Mouse (Mus musculus): ENCODE data around the gene Gas2. TPM values are rescaled to one million over a fixed set of nuclear protein-coding genes. Genes with fewer than 3 reads are reported as not detected.
A peak's percentile ranks its signal among the peaks of the same experiment; 100 is the strongest.

Gene Gas2
- polyA plus RNA-seq, 1 experiment from 2014 or later, result 17.3 TPM

DNA sequence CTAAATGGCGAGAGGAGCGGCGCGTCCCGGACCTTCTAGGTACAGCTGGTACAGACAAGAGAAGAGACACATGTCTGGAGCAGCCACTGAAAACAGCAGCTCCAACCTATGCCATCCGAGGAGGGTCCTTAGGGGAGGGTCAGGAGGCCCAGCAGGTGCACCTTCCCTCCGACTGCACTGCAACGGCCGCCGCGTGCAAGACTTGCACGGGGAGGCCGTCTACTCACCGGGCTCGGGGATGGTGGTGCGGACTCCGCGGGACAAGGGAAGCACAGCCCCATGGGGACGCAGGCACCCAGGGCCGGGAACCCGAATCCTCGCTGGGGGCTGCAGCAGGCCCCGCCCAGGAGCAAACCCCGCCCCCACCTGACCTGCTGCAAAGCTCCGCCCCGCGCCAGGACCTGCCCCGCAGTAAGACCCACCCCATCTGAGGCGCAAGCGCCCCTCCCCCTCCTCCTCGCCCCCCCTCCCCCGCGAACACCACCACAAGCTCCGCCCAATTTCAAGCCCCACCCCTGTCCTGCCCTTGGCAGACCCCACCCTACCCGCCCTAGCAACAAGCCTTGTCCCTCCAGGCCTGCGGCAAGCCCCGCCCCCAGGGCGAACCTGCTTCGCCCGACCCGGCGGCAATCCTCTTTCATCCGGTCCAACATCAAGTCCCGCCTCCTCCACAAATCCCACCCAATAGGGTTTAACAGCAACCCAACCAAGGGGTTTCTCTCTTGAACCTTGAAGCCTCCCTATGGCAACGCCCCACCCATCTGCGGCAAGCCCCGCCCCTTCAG, 143.9 kb downstream of the Gas2 start, which contains the start of gene Svip:
Gene Svip (minus strand): TSS at position 508 of the 785 bp plus-strand sequence.
- under 1% methylated on average over 37 of the region's 47 CpGs for WGBS
- peak within 1 kb of the TSS; percentile 79 for H3K4me3 ChIP-seq (ENCODE audit: low read depth, low read length)
- H3K4me1 ChIP-seq (ENCODE audit: control insufficient read depth, insufficient read depth, low read length), result peaks cover 6% of the 10 kb centered on the region
- H3K9me3 ChIP-seq (replicated peaks; ENCODE audit: control insufficient read depth, low read length, poor library complexity, severe bottlenecking), result no peaks in the 10 kb centered on the region
- peak; percentile 96 for ATAC-seq
- no peaks in the 10 kb centered on the region for H3K27me3 ChIP-seq (ENCODE audit: control insufficient read depth, insufficient read depth, low read depth, low read length)
- H3K27ac ChIP-seq (ENCODE audit: low read length), result peak within 1 kb of the TSS; percentile 85
- no peaks in the 10 kb centered on the region for H3K36me3 ChIP-seq (ENCODE audit: control insufficient read depth, insufficient read depth, low read length)
- H3K4me2 ChIP-seq (ENCODE audit: low read length), result peak within 1 kb of the TSS; percentile 74
- peak within 1 kb of the TSS; percentile 84 for H3K9ac ChIP-seq (ENCODE audit: low read depth, low read length)

DNA sequence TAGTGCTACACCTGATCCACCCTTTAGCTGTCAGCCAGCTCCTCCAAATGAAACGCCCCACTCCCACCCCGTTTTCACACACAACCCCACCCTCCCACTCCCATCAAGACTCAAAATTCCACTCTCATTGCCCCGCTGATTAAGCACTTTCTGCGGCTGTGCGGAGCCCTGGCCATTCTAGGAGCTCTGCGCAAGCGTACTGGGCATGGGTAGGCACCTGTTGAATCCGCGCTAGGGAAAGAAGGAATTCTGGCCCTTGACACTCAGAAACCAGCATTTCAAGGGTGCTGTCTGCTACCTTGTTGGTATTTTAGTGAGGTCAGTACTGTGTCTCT, 144.4 kb downstream of the Gas2 start:
- H3K36me3 ChIP-seq (ENCODE audit: control insufficient read depth, insufficient read depth, low read length), result no peaks in the 10 kb centered on the region
- WGBS, result 1% methylated on average over 9 of the region's 9 CpGs
- peak overlapping the region; percentile 79 for H3K4me3 ChIP-seq (ENCODE audit: low read depth, low read length)
- peak overlapping the region; percentile 74 for H3K4me2 ChIP-seq (ENCODE audit: low read length)
- ATAC-seq, result peak; percentile 88; the same call in 1 of the 2 replicates
- peak overlapping the region; percentile 48; the same call in 1 of the 2 replicates for H3K9ac ChIP-seq (ENCODE audit: low read depth, low read length)
- H3K9me3 ChIP-seq (replicated peaks; ENCODE audit: control insufficient read depth, low read length, poor library complexity, severe bottlenecking), result no peaks in the 10 kb centered on the region
- no peaks in the 10 kb centered on the region for H3K27me3 ChIP-seq (ENCODE audit: control insufficient read depth, insufficient read depth, low read depth, low read length)
- H3K4me1 ChIP-seq (ENCODE audit: control insufficient read depth, insufficient read depth, low read length), result peaks cover 6% of the 10 kb centered on the region
- H3K27ac ChIP-seq (ENCODE audit: low read length), result no peak overlapping the region; the same call in 1 of the 2 replicates

- ATAC-seq, result no peak
- Histone ChIP-seq H3K36me3 (ENCODE audit: control insufficient read depth, insufficient read depth, low read length) (no peaks in the 10 kb centered on the region), H3K9me3 (replicated peaks; ENCODE audit: control insufficient read depth, low read length, poor library complexity, severe bottlenecking) (no peaks in the 10 kb centered on the region), H3K27me3 (ENCODE audit: control insufficient read depth, insufficient read depth, low read depth, low read length) (no peaks in the 10 kb centered on the region), H3K4me2 (ENCODE audit: low read length) (no peak overlapping the region), H3K4me1 (ENCODE audit: control insufficient read depth, insufficient read depth, low read length) (peaks cover 6% of the 10 kb centered on the region), H3K4me3 (ENCODE audit: low read depth, low read length) (no peak overlapping the region), H3K9ac (ENCODE audit: low read depth, low read length) (no peak overlapping the region), H3K27ac (ENCODE audit: low read length) (no peak overlapping the region)
- WGBS, result 92% methylated on average over 2 of the region's 2 CpGs
These were observed 145.3 kb downstream of the Gas2 start for GRCm38 (mm10) chr7:52007138-52007537.

DNA sequence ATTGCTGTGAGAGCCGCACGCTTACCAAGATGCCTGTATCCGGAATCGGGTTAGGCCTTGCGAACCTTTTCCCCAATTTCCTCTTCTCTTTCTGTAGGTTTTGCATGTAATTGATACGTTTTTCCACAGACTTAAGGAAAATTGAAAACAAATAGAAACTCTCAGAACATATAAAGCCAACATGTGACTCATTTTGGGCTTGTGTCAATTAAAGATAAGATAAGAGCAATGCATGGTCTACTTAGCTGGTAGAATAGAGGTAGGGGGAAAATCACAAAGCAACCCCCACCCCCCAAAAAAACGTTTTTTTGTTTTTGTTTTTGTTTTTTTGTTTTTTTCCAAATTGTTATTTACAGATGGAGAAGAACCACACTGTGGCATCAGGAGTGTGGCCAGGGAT, 151.6 kb downstream of the Gas2 start:
- WGBS, result 82% methylated on average over 7 of the region's 7 CpGs

DNA sequence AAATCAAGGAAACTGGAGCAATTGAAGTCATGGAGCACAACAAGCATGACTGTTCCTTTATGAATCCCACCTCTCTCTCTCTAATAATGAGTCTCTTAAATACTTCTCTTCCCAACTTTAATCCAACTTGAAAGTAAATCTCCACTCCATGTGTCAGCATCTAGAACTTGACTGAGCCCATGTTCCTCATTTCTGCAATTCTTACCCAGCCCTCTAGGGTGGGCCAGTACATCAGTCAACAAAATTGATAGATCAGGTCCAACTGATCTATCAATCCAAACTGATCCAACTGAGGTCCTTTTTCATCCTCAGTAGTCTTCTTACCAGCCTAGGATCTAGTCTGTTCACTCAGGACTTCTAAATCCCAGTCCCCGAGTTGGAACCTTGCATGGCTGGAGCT, 153.4 kb downstream of the Gas2 start:
- no peaks in the 10 kb centered on the region for H3K27me3 ChIP-seq (ENCODE audit: control insufficient read depth, insufficient read depth, low read depth, low read length)
- no peak overlapping the region for H3K9ac ChIP-seq (ENCODE audit: low read depth, low read length)
- H3K36me3 ChIP-seq (ENCODE audit: control insufficient read depth, insufficient read depth, low read length), result no peaks in the 10 kb centered on the region
- H3K4me1 ChIP-seq (ENCODE audit: control insufficient read depth, insufficient read depth, low read length), result no peaks in the 10 kb centered on the region
- 86% methylated on average over 1 of the region's 1 CpGs for WGBS
- no peaks in the 10 kb centered on the region for H3K9me3 ChIP-seq (replicated peaks; ENCODE audit: control insufficient read depth, low read length, poor library complexity, severe bottlenecking)
- no peak overlapping the region for H3K27ac ChIP-seq (ENCODE audit: low read length)
- no peak overlapping the region for H3K4me3 ChIP-seq (ENCODE audit: low read depth, low read length)
- ATAC-seq, result no peak
- H3K4me2 ChIP-seq (ENCODE audit: low read length), result no peak overlapping the region

More for the DNA sequence above, 151.6 kb downstream of the Gas2 start:
- H3K9me3 ChIP-seq (replicated peaks; ENCODE audit: control insufficient read depth, low read length, poor library complexity, severe bottlenecking), result no peaks in the 10 kb centered on the region
- H3K4me3 ChIP-seq (ENCODE audit: low read depth, low read length), result no peak overlapping the region
- no peaks in the 10 kb centered on the region for H3K27me3 ChIP-seq (ENCODE audit: control insufficient read depth, insufficient read depth, low read depth, low read length)
- no peak for ATAC-seq
- H3K27ac ChIP-seq (ENCODE audit: low read length), result no peak overlapping the region
- H3K9ac ChIP-seq (ENCODE audit: low read depth, low read length), result no peak overlapping the region
- H3K36me3 ChIP-seq (ENCODE audit: control insufficient read depth, insufficient read depth, low read length), result no peaks in the 10 kb centered on the region
- H3K4me1 ChIP-seq (ENCODE audit: control insufficient read depth, insufficient read depth, low read length), result no peaks in the 10 kb centered on the region
- H3K4me2 ChIP-seq (ENCODE audit: low read length), result no peak overlapping the region

DNA sequence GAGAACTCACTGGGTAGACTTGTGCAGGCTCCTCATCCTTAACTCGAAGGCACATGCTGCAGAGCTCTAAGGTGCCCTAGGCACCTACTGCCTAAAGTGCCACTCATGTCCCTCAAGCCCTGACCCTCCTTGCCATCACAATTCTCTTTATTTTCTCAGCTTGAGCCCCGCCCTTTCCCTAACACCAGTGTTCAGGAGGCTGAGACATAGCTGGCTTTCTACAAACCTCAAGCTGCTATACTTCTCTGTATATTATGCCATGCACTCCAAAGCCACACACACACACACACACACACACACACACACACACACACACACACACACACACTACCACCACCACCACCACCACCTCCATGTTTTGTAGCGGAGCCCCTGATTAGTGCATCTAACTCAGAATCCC, 153.8 kb downstream of the Gas2 start, which contains the start of gene 1700015G11Rik:
Gene 1700015G11Rik (minus strand): TSS at position 101 of the 400 bp plus-strand sequence.
- H3K4me3 ChIP-seq (ENCODE audit: low read depth, low read length), result no peak within 1 kb of the TSS
- H3K36me3 ChIP-seq (ENCODE audit: control insufficient read depth, insufficient read depth, low read length), result no peaks in the 10 kb centered on the region
- no peak for ATAC-seq
- H3K4me2 ChIP-seq (ENCODE audit: low read length), result no peak within 1 kb of the TSS
- H3K27me3 ChIP-seq (ENCODE audit: control insufficient read depth, insufficient read depth, low read depth, low read length), result no peaks in the 10 kb centered on the region
- WGBS, result 84% methylated on average over 3 of the region's 3 CpGs
- H3K9ac ChIP-seq (ENCODE audit: low read depth, low read length), result no peak within 1 kb of the TSS
- no peak within 1 kb of the TSS for H3K27ac ChIP-seq (ENCODE audit: low read length)
- H3K4me1 ChIP-seq (ENCODE audit: control insufficient read depth, insufficient read depth, low read length), result no peaks in the 10 kb centered on the region
- H3K9me3 ChIP-seq (replicated peaks; ENCODE audit: control insufficient read depth, low read length, poor library complexity, severe bottlenecking), result no peaks in the 10 kb centered on the region

DNA sequence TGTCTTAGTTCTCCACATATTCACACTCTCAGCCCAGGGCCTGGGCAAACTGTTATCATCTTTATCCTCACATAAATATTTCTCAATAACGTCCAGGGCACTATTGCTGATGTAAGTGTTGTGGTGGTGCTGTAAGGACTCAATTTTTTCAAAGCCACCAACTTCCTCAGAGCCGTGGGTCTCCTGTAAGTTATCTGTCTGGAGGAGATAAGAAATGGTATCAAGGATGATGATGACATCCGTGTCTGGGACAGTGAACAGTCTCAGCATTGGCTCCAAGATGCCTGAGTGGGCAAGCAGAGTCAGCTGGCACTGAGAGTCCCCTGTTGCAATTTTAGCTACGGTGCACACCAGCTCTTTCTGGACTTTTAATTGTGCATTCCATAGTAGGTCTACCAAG, 160.2 kb downstream of the Gas2 start:
- no peaks in the 10 kb centered on the region for H3K9me3 ChIP-seq (replicated peaks; ENCODE audit: control insufficient read depth, low read length, poor library complexity, severe bottlenecking)
- ATAC-seq, result no peak
- no peak overlapping the region for H3K4me3 ChIP-seq (ENCODE audit: low read depth, low read length)
- no peak overlapping the region for H3K4me2 ChIP-seq (ENCODE audit: low read length)
- WGBS, result 92% methylated on average over 4 of the region's 4 CpGs
- no peaks in the 10 kb centered on the region for H3K4me1 ChIP-seq (ENCODE audit: control insufficient read depth, insufficient read depth, low read length)
- H3K27me3 ChIP-seq (ENCODE audit: control insufficient read depth, insufficient read depth, low read depth, low read length), result no peaks in the 10 kb centered on the region
- no peaks in the 10 kb centered on the region for H3K36me3 ChIP-seq (ENCODE audit: control insufficient read depth, insufficient read depth, low read length)
- H3K9ac ChIP-seq (ENCODE audit: low read depth, low read length), result no peak overlapping the region
- H3K27ac ChIP-seq (ENCODE audit: low read length), result no peak overlapping the region

DNA sequence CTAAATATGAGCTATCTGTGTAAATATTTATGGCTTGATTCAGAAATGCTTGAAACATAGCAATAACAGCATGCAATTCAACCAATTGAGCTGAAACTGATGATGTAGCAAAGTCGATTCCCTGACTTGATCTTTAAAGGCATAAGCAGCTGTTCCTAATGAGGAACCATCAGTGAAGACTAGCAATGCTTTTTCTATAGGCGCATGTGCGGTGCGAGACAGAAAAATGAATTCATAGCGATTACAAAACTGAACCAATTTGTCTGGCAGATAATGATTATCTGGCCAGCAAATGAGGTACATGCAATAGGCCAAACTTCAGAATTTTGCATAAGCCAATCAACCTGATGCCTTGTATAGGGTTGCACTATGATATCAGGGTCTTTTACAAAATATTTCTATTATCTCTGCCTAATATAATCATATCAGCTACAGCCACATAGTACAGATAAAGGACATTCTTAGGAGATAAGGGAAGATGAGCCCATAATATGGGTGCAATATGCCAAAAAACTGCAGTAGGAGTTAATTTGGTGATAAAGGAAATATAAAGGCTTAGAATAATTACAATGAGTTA, 162.3 kb downstream of the Gas2 start:
- H3K36me3 ChIP-seq (ENCODE audit: control insufficient read depth, insufficient read depth, low read length), result no peaks in the 10 kb centered on the region
- ATAC-seq, result no peak
- no peaks in the 10 kb centered on the region for H3K27me3 ChIP-seq (ENCODE audit: control insufficient read depth, insufficient read depth, low read depth, low read length)
- WGBS, result 80% methylated on average over 5 of the region's 5 CpGs
- H3K9ac ChIP-seq (ENCODE audit: low read depth, low read length), result no peak overlapping the region
- no peak overlapping the region for H3K27ac ChIP-seq (ENCODE audit: low read length)
- no peak overlapping the region for H3K4me3 ChIP-seq (ENCODE audit: low read depth, low read length)
- H3K4me1 ChIP-seq (ENCODE audit: control insufficient read depth, insufficient read depth, low read length), result no peaks in the 10 kb centered on the region
- no peak overlapping the region for H3K4me2 ChIP-seq (ENCODE audit: low read length)
- H3K9me3 ChIP-seq (replicated peaks; ENCODE audit: control insufficient read depth, low read length, poor library complexity, severe bottlenecking), result no peaks in the 10 kb centered on the region
